Mouse (Mus musculus) G1E (cell line): ENCODE measurements around the gene Hypk.
"Not testable (repeated sequence)": the region's sequence is repeated elsewhere in the genome, so short reads cannot be mapped to it uniquely, and the experiment has no call there.

Experiments
- CTCF ChIP-seq: IDR thresholded peaks from 2 replicates; pipeline ENCODE4 v1.5.1; 2012; ENCODE audit warnings: low read depth, low read length, inconsistent platforms, mixed read lengths
- GATA1 ChIP-seq: IDR thresholded peaks from 2 replicates; pipeline ENCODE4 v1.6.1; 2012; ENCODE audit warnings: borderline replicate concordance, low read length, inconsistent platforms, mixed read lengths
- TAL1 ChIP-seq: conservative IDR thresholded peaks from 2 replicates; pipeline ENCODE4 v1.6.1; 2012; ENCODE audit warnings: low read depth, low read length, inconsistent platforms, mixed read lengths

- not testable (repeated sequence) for TF ChIP-seq GATA1, CTCF, TAL1
These were observed 15.9 kb downstream of the Hypk start for GRCm38 (mm10) chr2:121468982-121469381.
